Mouse (Mus musculus): ENCODE measurements around the gene Irf2. TPM values are rescaled to one million over a fixed set of nuclear protein-coding genes. Genes with fewer than 3 reads are reported as not detected.

Gene Irf2
- 14.9 and 15.0 TPM in 2 replicates for polyA plus RNA-seq (2012; rRNA removed; ENCODE audit: low replicate concordance)

DNA sequence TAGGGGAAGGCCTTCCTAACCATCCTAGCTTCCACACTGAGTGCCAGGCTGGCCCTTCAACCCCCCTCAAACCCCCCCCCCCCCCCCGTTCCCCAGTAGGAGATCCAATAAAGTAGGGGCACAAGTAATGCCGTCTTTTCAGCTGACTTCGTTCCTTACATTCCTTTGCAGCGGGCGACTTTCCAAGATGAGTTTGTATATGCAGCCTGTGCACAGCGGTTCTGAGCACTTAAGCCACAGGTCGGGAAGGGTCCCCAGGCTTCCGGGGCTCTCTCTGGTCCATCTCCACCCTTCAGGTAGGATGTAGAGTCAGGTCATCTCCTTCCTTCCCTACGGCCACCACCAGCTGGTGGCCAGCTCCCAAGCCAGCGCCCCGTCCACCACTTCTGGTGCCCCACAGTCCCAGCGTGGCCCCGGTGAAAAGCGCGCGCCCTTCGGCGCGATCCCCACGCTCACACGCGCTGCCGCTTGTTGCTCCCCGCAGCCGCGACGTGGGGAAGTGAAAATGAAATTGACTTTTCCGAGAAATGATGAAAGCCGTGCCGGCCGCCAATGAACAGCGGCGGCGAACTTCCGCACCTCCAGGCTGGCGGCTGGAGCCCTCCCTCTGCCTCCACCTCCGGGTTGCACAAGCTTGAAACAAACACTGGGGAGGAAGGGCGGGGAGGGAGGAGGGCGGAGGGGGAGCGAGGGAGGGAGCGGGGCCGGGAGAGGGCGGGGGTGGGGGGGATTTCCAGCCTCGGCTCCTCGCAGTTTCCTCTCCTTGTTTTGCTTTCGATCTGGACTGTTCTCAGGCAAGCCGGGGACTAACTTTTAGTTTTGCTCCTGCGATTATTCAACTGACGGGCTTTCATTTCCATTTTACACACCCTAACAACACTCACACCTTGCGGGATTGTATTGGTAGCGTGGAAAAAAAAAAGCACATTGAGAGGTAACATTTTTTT lies at the start of gene Irf2:
Gene Irf2, plus strand, starts transcription at position 730 of the 947 bp plus-strand sequence.

Other genes starting within 250 kb of the Irf2 start
- gene Cenpu, start 187.7 kb upstream of the Irf2 start, polyA plus RNA-seq (2012; rRNA removed; ENCODE audit: low replicate concordance), result 1.8 and 2.5 TPM in 2 replicates
- 0.36 and 0.69 TPM in 2 replicates for gene Primpol, start 122.5 kb upstream of the Irf2 start, polyA plus RNA-seq (2012; rRNA removed; ENCODE audit: low replicate concordance)
- gene Casp3, start 122.4 kb upstream of the Irf2 start, polyA plus RNA-seq (2012; rRNA removed; ENCODE audit: low replicate concordance), result 8.1 and 10.3 TPM in 2 replicates
- gene Enpp6, start 247.2 kb downstream of the Irf2 start, polyA plus RNA-seq (2012; rRNA removed; ENCODE audit: low replicate concordance), result 0.96 and 1.7 TPM in 2 replicates